In genomic region chr4:46526798-46527557, GRCm38 (mm10) we compare ENCODE assay signal across 8 mouse cellular contexts. TPM values are rescaled to one million over a fixed set of nuclear protein-coding genes. Genes with fewer than 3 reads are reported as not detected.
DNase-seq lines count a peak whose midpoint lies in the region; ATAC-seq and TF ChIP-seq lines count a peak whose summit lies in the region.

No protein-coding gene starts in this region.

- peak; percentile 52; the same call in 1 of the 2 replicates for TF ChIP-seq CTCF in kidney, postnatal 0 days (IDR thresholded peaks at IDR 0.05; ENCODE audit: low read depth)

- peak overlapping the region; percentile 34 for H3K4me3 ChIP-seq in kidney, postnatal 0 days (replicated peaks; ENCODE audit: low read depth, low read length)
- H3K4me3 ChIP-seq in hindbrain, embryonic 15.5 days, result peak overlapping the region; percentile 7; the same call in 1 of the 2 replicates
- H3K4me3 ChIP-seq in midbrain, embryonic 13.5 days (replicated peaks), result no peak overlapping the region

- H3K4me1 ChIP-seq in kidney, postnatal 0 days (replicated peaks; ENCODE audit: insufficient read depth, low read length), result no peaks in the 10 kb centered on the region
- 0 out of 2 replicates have a peak, but pooled peaks cover 5% of the 10 kb centered on the region for H3K4me1 ChIP-seq in hindbrain, embryonic 15.5 days (replicated peaks)
- peaks cover 3% of the 10 kb centered on the region; the same call in 1 of the 2 replicates for H3K4me1 ChIP-seq in midbrain, embryonic 13.5 days (replicated peaks)

- WGBS in kidney, postnatal 0 days, result 41% methylated on average over 17 of the region's 17 CpGs
- WGBS in hindbrain, embryonic 15.5 days, result 38% methylated on average over 17 of the region's 17 CpGs
- WGBS in midbrain, embryonic 13.5 days, result 32% methylated on average over 17 of the region's 17 CpGs

- no peak for DNase-seq in kidney, postnatal 0 days (ENCODE audit: low spot score)
- DNase-seq in kidney, adult 11 months, result no peak
- DNase-seq in c-Kit-positive CD71-positive TER-119-negative erythroid progenitor cells, embryonic 14.5 days (ENCODE audit: low read depth), result peak; percentile 72
- DNase-seq in cerebellum, adult 18-20 months, result no peak
- no peak for DNase-seq in testis, postnatal 10 days (ENCODE audit: low spot score)

- no peaks in the 10 kb centered on the region for H3K36me3 ChIP-seq in kidney, postnatal 0 days (ENCODE audit: insufficient read depth, low read length)
- H3K36me3 ChIP-seq in hindbrain, embryonic 15.5 days, result no peaks in the 10 kb centered on the region
- H3K36me3 ChIP-seq in midbrain, embryonic 13.5 days, result no peaks in the 10 kb centered on the region

- H3K4me2 ChIP-seq in kidney, postnatal 0 days (ENCODE audit: low read length), result peak overlapping the region; percentile 70
- H3K4me2 ChIP-seq in hindbrain, embryonic 15.5 days, result peak overlapping the region; percentile 47
- peak overlapping the region; percentile 42 for H3K4me2 ChIP-seq in midbrain, embryonic 13.5 days (replicated peaks)

- H3K27me3 ChIP-seq in kidney, postnatal 0 days (ENCODE audit: insufficient read depth, low read length), result no peaks in the 10 kb centered on the region
- H3K27me3 ChIP-seq in hindbrain, embryonic 15.5 days, result peaks cover 1% of the 10 kb centered on the region; the same call in 1 of the 2 replicates
- H3K27me3 ChIP-seq in midbrain, embryonic 13.5 days, result peaks cover 8% of the 10 kb centered on the region; the same call in 1 of the 2 replicates

- H3K9ac ChIP-seq in kidney, postnatal 0 days (ENCODE audit: low read depth, low read length), result 0 out of 2 replicates have a peak overlapping the region, but pooled peaks have one; percentile 24
- no peak overlapping the region for H3K9ac ChIP-seq in hindbrain, embryonic 15.5 days
- H3K9ac ChIP-seq in midbrain, embryonic 13.5 days (replicated peaks), result 0 out of 2 replicates have a peak overlapping the region, but pooled peaks have one; percentile 28

- H3K27ac ChIP-seq in kidney, postnatal 0 days, result no peak overlapping the region
- no peak overlapping the region for H3K27ac ChIP-seq in hindbrain, embryonic 15.5 days (replicated peaks)
- H3K27ac ChIP-seq in midbrain, embryonic 13.5 days, result no peak overlapping the region

- no peaks in the 10 kb centered on the region for H3K9me3 ChIP-seq in kidney, postnatal 0 days (replicated peaks; ENCODE audit: low read length)
- no peaks in the 10 kb centered on the region for H3K9me3 ChIP-seq in hindbrain, embryonic 15.5 days
- H3K9me3 ChIP-seq in midbrain, embryonic 13.5 days, result no peaks in the 10 kb centered on the region

- peak; percentile 52 for ATAC-seq in kidney, postnatal 0 days (replicated peaks; ENCODE audit: low FRiP score, low read depth)
- no peak for ATAC-seq in hindbrain, embryonic 15.5 days (ENCODE audit: low FRiP score, low read depth)
- peak; percentile 62 for ATAC-seq in midbrain, embryonic 13.5 days
- no peak for ATAC-seq in cerebellum, adult (ENCODE audit: insufficient number of reproducible peaks, low FRiP score, low TSS enrichment)

RNA-seq across cellular contexts. Expression of gene Trim14, which starts 9.0 kb away (rescaled TPM):
- 2.6 and 3.1 TPM in 2 replicates for polyA plus RNA-seq in kidney, postnatal 0 days (2015; fragmentation: Nextera tagmentation; extraction: Ambion mirVana)
- 1.2 and 2.4 TPM in 2 replicates for polyA plus RNA-seq in hindbrain, embryonic 15.5 days (2015; fragmentation: Nextera tagmentation; extraction: Ambion mirVana)
- polyA plus RNA-seq in midbrain, embryonic 13.5 days (2015; fragmentation: Nextera tagmentation; extraction: Ambion mirVana), result 0.40 and 0.57 TPM in 2 replicates

RNA-seq across cellular contexts. Expression of gene Nans, which starts 37.9 kb away (rescaled TPM):
- polyA plus RNA-seq in kidney, postnatal 0 days (2015; fragmentation: Nextera tagmentation; extraction: Ambion mirVana), result 45.6 and 50.7 TPM in 2 replicates
- polyA plus RNA-seq in hindbrain, embryonic 15.5 days (2015; fragmentation: Nextera tagmentation; extraction: Ambion mirVana), result 69.1 and 73.2 TPM in 2 replicates
- polyA plus RNA-seq in midbrain, embryonic 13.5 days (2015; fragmentation: Nextera tagmentation; extraction: Ambion mirVana), result 63.2 and 63.9 TPM in 2 replicates

Comparison
In these comparisons a context has a peak if more than half of its experiments do, and no peak if none do; other contexts are left out.
1. ATAC-seq: peak in kidney, postnatal 0 days (single experiment) and midbrain, embryonic 13.5 days (single experiment); none in hindbrain, embryonic 15.5 days (single experiment) and cerebellum, adult (single experiment).
2. Peak in every context shown above with its lines, with median percentiles within 50 percentile points of each other: H3K4me2 ChIP-seq.